Mouse (Mus musculus): ENCODE results near the gene Mapt.

The Mapt gene

DNA sequence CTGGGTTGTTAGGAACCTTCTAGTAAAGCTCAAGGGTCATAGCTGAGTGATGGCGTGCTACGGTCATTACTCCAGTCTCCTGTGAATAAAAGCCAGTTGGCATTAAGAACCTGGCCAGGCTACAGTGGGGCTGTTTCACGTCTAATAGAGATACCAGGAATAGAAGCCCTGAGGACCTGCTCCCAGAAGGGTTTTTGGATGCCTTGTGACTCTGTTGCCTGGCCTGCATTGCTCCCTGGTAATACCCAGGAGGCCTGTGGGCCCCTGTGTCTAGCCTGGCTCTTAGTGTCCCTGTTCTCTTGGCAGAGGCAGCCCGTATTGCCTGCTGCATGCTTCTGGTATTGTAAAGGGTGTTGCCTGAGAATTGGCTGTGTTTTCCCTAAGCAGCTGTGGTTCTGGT, 75.9 kb downstream of the Mapt start:
- no peak for ATAC-seq (ENCODE audit: insufficient number of reproducible peaks, low FRiP score, low TSS enrichment)

DNA sequence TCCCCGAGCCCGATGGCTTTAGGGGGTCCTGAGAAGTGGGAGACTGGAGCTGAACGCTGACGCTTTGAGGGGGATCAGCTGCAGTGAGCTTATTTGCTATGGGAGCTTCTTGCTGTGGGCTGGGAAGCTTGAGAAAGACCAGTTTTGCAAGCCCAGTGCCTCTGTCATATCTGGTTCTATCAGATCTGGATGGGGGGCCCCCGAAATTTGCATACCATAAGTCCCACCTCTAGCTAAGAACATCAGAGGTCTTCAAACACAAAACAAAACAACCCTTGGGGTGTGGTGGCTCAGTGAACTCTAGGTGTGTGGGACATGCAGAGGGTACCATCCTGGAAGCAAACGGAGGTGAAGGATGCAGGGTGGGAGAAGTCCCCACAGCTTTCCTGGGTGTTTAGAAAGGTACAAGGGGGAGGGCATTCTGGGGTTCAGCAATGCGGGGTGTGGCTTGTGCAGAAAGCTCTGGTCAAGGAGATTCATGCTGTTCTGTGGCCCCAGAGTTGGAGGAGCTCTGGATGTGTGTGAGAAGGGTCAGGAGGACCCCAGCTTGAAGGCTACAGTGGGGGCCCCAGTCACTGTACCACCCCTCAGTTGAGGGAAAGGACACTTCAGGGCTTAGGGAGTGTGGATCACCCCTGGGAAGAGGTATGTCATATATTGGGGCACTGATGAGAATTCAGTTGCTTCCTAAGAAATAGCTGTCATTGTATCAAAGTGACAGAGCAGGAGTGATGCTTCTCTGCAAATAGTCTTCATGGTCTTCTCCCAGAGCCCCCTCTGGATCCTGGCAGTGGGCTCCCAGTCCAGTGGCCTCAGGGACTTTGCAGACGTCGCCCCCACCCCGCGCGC, 78.4 kb downstream of the Mapt start:
- ATAC-seq (ENCODE audit: insufficient number of reproducible peaks, low FRiP score, low TSS enrichment), result no peak

- ATAC-seq (ENCODE audit: insufficient number of reproducible peaks, low FRiP score, low TSS enrichment), result no peak
Observed at GRCm38 (mm10) chr11:104310226-104310887, 79.2 kb downstream of the Mapt start.

- ATAC-seq (ENCODE audit: insufficient number of reproducible peaks, low FRiP score, low TSS enrichment), result no peak
Observed at GRCm38 (mm10) chr11:104311643-104312042, 80.5 kb downstream of the Mapt start.

GRCm38 (mm10) chr11:104315703-104316102, 84.5 kb downstream of the Mapt start:
- ATAC-seq (ENCODE audit: insufficient number of reproducible peaks, low FRiP score, low TSS enrichment), result no peak; the same call in 1 of the 2 replicates

DNA sequence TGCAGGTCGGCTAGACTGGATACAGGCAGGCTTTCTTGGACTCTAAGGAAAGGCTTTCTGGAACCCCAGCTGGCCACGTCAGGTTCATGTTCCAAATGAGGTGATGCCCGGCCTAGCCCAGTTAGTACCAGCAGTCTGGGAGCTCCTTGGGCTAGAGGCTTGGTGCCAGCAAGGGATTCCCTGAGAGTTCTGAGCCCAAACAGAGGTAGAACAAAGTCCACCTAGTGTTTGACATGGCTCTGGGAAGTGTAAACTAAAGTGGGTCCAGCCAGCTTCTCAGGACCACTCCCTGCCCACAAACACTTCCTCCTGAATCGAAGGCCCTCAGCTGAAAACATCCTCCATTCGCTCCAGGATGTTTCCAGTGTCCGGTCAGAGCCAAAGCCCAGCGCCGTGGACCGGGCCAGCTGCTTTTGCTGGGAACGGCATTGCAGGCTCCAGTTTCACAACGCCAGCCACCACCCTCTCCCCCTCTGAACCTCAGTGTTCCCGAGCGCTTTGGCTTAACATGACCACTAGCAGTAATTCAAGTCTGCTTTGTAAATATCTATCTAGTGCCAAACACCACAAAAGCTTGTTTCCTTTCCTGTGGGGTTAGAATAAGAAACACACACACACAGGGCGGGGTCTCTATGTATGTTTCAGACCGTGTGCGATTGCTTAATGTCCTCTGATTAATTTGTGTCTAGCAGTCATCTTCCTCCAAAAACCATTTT, 85.7 kb downstream of the Mapt start:
- ATAC-seq (ENCODE audit: insufficient number of reproducible peaks, low FRiP score, low TSS enrichment), result no peak

- no peak for ATAC-seq (ENCODE audit: insufficient number of reproducible peaks, low FRiP score, low TSS enrichment)
Observed at GRCm38 (mm10) chr11:104317631-104318030, 86.4 kb downstream of the Mapt start.

DNA sequence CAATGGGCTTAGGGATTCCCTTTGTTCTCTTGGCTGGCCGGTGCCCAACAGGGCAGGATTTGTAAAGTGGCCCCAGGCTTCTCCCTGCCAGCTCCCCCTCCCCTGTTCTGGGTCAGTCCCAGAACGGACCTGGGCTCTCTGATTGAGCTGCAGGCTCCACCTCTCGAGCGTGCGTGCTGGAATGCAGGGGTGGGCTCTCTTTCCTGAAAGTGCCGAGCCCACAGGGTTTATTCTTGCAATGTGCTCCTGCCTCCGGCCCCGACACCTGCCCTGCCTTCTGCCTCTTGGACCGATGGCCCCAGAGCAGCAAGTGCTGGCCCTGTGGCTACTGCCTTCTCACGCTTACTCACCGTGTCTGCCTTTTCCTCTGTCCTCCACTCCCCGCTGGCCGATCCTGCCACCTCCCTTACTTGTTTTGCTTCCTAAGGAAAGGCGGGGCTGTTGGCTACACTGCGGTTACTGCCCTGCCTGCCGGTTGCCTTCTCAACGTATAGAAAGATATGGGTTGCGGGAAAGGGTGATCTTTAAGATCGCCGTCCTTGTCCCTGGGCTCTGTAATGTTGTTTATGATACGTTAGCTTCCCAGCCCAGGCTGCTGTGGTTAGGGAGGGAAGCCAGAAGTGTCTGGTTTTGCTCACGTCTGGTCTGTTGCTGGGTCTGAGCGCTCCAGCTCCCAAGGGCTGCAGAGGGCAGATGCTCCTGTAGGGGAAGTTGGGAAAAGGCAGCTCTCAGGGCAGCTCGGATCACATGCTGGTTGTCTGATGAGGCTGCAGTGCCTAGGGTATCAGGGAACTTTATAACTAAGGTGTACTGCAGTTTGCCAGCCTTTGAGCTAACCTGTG, 88.0 kb downstream of the Mapt start:
- peak; percentile 36; the same call in 1 of the 2 replicates for ATAC-seq (ENCODE audit: insufficient number of reproducible peaks, low FRiP score, low TSS enrichment)

DNA sequence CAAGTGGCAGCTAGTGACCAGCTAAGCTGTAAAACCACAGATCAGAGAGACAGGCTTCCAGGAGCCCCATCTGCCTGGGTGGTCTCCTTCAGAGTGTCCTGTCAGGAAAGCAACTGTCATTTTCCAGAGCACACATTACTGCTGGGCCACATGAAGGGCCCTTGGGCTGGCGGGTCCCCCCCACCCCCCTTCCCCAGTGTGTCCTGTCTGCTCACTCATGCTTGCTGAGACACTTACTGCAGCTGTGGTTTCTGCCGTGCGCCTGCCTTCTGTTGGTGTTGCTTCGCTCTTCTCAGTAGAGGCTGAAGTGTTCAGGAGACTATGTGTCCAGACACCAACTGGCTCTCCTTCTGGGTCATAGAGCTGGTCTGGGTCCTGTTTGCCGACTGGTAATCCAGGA, 89.3 kb downstream of the Mapt start:
- ATAC-seq (ENCODE audit: insufficient number of reproducible peaks, low FRiP score, low TSS enrichment), result no peak

DNA sequence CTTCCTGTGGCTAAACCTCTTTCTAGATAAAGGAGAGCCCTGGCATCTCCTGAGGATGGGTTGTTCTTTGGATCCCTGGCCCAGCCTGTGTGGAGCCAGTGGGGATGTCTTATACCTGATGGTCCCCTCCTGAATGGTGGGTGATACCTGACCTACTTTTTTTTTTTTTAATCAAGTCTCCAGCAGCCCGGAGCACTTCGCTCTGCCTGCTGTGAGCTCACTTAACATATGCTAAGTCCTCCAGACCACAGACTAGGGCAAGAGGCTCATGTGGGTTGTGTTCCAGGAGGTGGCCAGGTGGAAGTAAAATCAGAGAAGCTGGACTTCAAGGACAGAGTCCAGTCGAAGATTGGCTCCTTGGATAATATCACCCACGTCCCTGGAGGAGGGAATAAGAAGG, 91.0 kb downstream of the Mapt start:
- ATAC-seq (ENCODE audit: insufficient number of reproducible peaks, low FRiP score, low TSS enrichment), result no peak

DNA sequence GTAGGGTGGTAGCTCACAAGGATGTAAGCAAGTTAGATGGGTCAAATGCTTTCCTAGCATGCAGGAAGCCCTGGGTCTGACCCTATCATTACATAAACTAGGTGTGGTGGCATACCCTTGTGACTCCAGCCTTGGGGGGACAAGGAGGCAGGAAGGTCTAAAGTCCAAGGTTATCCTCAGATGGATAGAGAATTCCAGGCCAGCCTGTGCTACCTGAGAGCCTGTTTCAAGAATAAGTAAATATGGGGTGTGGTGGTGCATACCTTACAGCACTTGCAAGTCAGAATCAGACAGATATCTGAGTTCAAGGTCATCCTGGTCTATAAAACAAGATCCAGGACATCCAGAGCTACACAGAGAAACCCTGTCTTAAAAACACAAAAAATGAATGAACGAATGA, 96.3 kb downstream of the Mapt start:
- no peak for ATAC-seq (ENCODE audit: insufficient number of reproducible peaks, low FRiP score, low TSS enrichment)

- no peak for ATAC-seq (ENCODE audit: insufficient number of reproducible peaks, low FRiP score, low TSS enrichment)
Observed at GRCm38 (mm10) chr11:104327946-104328345, 96.8 kb downstream of the Mapt start.

- ATAC-seq (ENCODE audit: insufficient number of reproducible peaks, low FRiP score, low TSS enrichment), result no peak
Observed at GRCm38 (mm10) chr11:104329185-104329926, 98.2 kb downstream of the Mapt start.

GRCm38 (mm10) chr11:104330151-104330550, 99.0 kb downstream of the Mapt start:
- ATAC-seq (ENCODE audit: insufficient number of reproducible peaks, low FRiP score, low TSS enrichment), result no peak

DNA sequence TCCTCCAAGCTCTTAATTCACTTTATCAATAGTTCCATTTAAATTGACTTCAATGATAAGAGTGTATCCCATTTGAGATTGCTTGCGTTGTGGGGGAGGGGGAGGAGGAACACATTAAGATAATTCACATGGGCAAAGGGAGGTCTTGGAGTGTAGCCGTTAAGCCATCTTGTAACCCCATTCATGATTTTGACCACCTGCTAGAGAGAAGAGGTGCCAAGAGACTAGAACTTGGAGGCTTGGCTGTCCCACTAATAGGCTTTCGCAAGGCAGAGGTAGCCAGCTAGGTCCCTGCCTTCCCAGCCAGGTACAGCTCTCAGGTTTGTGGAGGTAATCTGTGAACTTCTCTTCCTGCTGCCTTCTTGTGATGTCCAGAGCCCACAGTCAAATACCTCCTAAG, 100.0 kb downstream of the Mapt start:
- no peak for ATAC-seq (ENCODE audit: insufficient number of reproducible peaks, low FRiP score, low TSS enrichment)

DNA sequence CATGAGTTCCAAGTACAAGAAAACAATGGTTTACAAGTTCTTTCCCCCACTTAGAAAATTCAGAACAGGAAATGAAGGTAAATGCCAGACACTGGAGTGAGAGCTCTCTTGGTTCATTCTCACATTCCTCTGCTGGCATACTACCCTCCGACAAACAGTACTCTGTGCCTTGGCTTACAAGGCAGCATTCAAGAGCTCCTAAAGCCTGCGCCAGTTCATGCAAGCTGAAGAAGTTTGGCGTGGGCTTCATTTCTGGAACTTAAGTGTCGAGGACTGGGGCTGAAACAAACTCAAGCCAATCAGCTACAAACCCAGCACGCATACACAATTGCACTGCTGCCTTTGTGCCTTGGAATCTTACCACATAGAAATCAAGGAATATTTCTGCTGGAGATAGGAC, 100.9 kb downstream of the Mapt start:
- ATAC-seq (ENCODE audit: insufficient number of reproducible peaks, low FRiP score, low TSS enrichment), result no peak

DNA sequence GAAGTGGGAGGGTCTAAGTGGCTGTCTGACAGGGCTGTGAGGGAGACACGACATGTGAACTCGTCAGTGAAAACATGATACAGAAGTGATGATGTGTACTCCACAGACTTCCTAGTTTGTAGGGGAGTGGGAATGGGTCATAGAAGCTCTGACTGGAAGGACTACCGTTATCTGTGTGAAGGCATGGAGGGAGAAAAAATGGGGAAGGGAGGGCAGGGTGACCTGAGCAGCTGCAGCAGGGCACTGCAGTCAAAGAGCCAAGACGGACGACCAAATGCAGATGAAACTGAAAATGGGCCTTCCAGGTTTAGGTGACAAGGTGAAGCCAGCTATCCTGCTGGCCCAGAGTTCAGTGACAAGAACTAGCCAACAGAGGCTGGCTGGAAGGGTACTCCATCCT, 102.9 kb downstream of the Mapt start:
- ATAC-seq (ENCODE audit: insufficient number of reproducible peaks, low FRiP score, low TSS enrichment), result no peak

DNA sequence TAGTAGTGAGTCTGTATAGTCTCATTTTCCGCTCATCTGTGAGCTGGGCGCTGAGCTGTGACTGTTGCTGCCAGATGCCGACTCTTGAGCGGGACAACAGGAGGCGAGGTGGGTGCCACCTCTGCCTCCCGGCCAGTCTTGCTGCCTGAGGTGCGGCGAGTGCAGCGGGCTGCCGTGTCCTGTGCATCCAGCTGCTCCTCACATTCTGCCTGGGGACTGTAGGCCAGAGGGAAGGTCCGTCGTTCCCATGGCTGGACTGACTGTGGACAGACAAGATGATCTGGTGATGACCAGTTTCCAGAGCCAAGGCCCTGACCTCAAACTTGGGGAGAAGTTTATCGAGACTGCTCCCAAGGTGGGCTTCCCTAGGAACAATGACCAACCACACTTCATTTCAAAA, 103.8 kb downstream of the Mapt start:
- ATAC-seq (ENCODE audit: insufficient number of reproducible peaks, low FRiP score, low TSS enrichment), result no peak

GRCm38 (mm10) chr11:104346931-104347330, 115.7 kb downstream of the Mapt start:
- no peak for ATAC-seq (ENCODE audit: insufficient number of reproducible peaks, low FRiP score, low TSS enrichment)

GRCm38 (mm10) chr11:104361790-104362189, 130.6 kb downstream of the Mapt start:
- ATAC-seq (ENCODE audit: insufficient number of reproducible peaks, low FRiP score, low TSS enrichment), result no peak
